Comparison of ENCODE assay signal across 9 mouse cellular contexts in genomic region chr10:21189756-21190397, GRCm38 (mm10).
"Had no signal": no experiment of that assay in that cellular context is flagged by ENCODE, and none has a peak within 500 bp of the region (broad histone marks: within the 10 kb centered on the region; RNA-seq: fewer than 3 reads in every experiment).

No protein-coding gene starts in this region.

- H3K9ac ChIP-seq: limb, embryonic 15.5 days; lung, embryonic 14.5 days; midbrain, embryonic 15.5 days; neural tube, embryonic 13.5 days; stomach, embryonic 15.5 days had no signal

- H3K27ac ChIP-seq: kidney, postnatal 0 days; limb, embryonic 15.5 days; liver, embryonic 14.5 days; macrophage; midbrain, embryonic 15.5 days; neural tube, embryonic 13.5 days; stomach, embryonic 15.5 days had no signal

- H3K9me3 ChIP-seq: limb, embryonic 15.5 days; megakaryocyte, embryonic 14.5 days; midbrain, embryonic 15.5 days; neural tube, embryonic 13.5 days; stomach, embryonic 15.5 days had no signal

- H3K4me1 ChIP-seq: neural tube, embryonic 13.5 days; stomach, embryonic 15.5 days had no signal

- H3K27me3 ChIP-seq: limb, embryonic 15.5 days; megakaryocyte, embryonic 14.5 days; midbrain, embryonic 15.5 days; neural tube, embryonic 13.5 days; stomach, embryonic 15.5 days had no signal

- H3K36me3 ChIP-seq: limb, embryonic 15.5 days; midbrain, embryonic 15.5 days; neural tube, embryonic 13.5 days; stomach, embryonic 15.5 days had no signal
